Mouse (Mus musculus): Measurements from ENCODE around the gene Lst1. TPM values are rescaled to one million over a fixed set of nuclear protein-coding genes. Genes with fewer than 3 reads are reported as not detected.

Lst1 gene
- 21.0 and 28.7 TPM in 2 replicates for polyA plus RNA-seq (2012; rRNA removed)

GRCm38 (mm10) chr17:35187959-35188610, at the start of gene Lst1:
Lst1 (minus strand) TSS chr17:35188439.

DNA sequence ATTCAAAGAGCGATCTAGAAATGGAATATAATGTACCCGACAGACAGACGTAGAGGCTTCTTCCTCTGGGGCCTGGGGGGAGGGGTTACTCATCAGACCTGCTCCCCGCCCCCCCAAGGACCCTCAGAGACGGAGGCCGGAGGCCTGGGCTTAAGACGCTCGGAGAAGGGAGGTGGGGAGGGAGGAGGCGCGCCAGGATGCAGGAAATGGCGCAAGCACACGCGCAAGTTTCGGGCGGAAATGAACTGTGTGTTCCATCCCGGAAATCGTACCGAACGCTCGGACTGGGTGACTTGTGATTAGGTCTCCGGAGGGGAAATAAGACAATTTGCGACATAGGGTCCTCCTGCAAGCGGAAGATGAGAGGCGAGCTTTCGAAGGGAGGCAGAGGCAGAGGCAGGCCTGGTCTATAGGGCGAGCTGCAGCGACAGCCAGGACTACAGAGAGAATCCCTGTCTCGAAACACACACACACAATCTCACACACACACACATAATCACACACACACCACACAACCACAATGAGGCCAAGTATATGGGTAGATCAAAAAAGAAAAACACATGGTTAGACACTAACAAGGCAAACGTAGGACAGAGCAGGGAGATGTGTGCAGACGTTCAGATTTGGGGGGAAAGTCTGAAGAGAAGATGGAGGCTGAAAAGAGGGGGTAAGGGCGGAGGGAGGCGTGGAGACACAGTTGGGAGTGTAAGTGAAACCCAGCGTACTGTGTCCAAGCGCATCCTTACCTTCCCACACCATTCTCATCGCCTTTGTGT, 47.6 kb upstream of the Lst1 start, which contains the start of gene Nfkbil1:
TSS of gene Nfkbil1 (minus strand) at position 179 of the 776 bp plus-strand sequence.

GRCm38 (mm10) chr17:35233114-35233980, 45.1 kb upstream of the Lst1 start, which contains the start of gene Atp6v1g2:
Atp6v1g2 (plus strand) TSS chr17:35233660.

GRCm38 (mm10) chr17:35220156-35220952, 32.1 kb upstream of the Lst1 start, which contains the start of gene Gm16181:
Gm16181 (plus strand) TSS chr17:35220834.

DNA sequence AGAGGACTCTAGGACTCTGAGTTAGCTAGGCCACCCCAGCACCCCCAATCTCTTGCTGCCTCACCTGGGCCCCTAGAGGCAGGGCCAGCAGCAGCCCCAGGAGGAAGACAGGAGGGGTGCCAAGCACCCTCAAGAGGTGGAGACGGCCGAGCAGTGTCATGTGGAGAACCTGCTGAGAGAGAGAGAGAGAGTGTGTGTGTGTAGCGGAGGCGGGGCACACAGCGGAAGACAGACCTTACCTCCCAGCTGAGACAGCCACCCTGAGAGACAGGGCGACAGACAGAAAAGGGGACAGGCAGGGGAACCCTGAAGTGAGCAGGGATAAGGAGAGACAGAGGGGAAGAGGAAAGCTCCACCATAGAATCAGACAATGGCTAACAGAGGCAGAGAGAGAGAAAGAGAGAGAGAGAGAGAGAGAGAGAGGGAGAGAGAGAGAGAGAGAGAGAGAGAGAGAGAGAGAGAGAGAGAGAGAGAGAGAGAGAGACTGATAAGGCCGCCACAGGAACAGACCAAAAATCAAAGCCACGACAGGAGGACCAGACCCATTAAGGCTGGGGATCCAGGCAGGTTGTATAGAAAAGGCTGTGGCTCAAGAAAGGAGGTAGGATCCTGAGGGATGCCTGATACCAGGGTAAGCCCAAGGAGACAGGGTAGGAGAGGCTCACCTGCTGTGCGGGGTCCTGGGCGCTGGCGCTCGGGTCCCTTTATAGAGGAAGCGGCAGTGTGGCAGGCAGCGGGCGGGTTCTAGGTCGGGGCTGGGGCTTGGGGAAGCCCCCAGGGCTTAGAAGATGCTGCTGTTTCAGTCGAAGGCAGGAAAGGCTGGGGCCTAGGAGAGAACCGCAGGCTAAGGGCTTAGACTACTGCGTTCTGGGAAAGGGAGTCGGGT, 16.5 kb upstream of the Lst1 start, which contains the start of gene Lta:
TSS of gene Lta (minus strand) at position 858 of the 886 bp plus-strand sequence.

DNA sequence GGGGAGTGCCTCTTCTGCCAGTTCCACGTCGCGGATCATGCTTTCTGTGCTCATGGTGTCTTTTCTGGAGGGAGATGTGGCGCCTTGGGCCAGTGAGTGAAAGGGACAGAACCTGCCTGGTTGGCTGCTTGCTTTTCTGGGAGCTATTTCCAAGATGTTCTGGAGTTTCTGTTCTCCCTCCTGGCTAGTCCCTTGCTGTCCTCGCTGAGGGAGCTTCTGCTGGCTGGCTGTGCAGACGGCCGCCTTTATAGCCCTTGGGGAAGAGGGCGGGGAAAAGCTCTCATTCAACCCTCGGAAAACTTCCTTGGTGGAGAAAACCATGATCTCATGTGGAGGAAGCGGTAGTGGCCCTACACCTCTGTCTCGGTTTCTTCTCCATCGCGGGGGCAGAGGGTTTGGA, 13.5 kb upstream of the Lst1 start, which contains the start of gene Tnf:
TSS of gene Tnf (minus strand) at position 221 of the 400 bp plus-strand sequence.

DNA sequence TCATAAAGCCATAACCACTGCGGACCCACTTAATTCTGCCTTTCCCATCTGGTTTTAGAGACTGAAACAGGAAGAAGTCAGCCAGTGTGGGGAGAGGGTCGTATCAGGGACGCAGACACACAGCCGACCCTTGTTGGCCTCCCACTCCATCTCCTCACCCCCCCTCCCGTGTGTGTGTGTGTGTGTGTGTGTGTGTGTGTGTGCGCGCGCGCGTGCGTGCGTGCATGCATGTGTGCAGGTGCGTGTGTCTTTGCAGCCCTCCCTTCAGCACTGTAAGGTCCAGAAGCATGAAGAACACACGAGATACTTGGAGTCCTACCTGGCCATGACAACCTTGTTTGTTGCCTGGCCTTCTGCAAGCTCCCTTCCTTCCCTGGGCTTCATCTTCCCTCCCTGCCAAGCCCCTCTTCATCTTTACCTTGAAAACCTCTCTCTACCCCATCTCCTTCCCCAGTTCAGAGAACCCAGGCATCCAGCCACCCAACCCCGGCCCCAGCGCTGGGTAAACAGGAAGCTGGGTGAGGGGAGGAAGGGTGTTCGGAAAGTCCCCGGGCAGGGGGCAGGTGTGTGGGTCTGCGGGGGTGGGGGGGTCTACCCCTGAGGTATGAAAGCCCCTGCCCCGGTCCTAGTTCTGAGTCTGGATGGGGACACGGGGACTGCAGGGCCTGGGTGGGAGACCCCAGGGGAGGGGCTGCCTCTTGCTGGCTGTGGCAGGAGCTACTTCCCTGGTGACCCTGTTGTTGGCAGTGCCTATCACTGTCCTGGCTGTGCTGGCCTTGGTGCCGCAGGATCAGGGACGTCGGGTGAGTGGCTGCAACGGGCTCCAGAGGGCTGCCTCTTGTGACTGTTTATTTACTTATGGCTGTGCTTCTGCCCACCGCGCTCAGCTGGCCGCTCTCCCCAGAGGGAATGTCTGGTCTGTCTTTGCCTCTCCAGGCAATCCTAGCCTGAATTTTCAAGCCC, 5.9 kb upstream of the Lst1 start, which contains the start of gene Ltb:
TSS of gene Ltb (plus strand) at position 559 of the 963 bp plus-strand sequence.

GRCm38 (mm10) chr17:35175968-35176367, 12.3 kb downstream of the Lst1 start, which contains the start of gene Aif1:
Aif1 (minus strand) TSS chr17:35176068.

GRCm38 (mm10) chr17:35164568-35165450, 23.4 kb downstream of the Lst1 start, which contains the start of gene Prrc2a:
Prrc2a (minus strand) TSS chr17:35164897.

Other genes with a start within 250 kb of the Lst1 start
- gene Hspa1b, start 229.2 kb downstream of the Lst1 start, polyA plus RNA-seq (2012; rRNA removed) = 1.1 and 1.3 TPM in 2 replicates
- not detected in 2 replicates for gene Gm20481, start 218.5 kb downstream of the Lst1 start, polyA plus RNA-seq (2012; rRNA removed)
- gene Hspa1a, start 216.3 kb downstream of the Lst1 start, polyA plus RNA-seq (2012; rRNA removed) = 0.58 and 0.67 TPM in 2 replicates
- 0.02 TPM in 2 replicates for gene Hspa1l, start 215.7 kb downstream of the Lst1 start, polyA plus RNA-seq (2012; rRNA removed)
- gene Lsm2, start 206.6 kb downstream of the Lst1 start, polyA plus RNA-seq (2012; rRNA removed) = 106 and 129 TPM in 2 replicates
- gene Vars, start 187.5 kb downstream of the Lst1 start, polyA plus RNA-seq (2012; rRNA removed) = 58.0 and 65.7 TPM in 2 replicates
- 0.12 and 0.20 TPM in 2 replicates for gene Vwa7, start 171.9 kb downstream of the Lst1 start, polyA plus RNA-seq (2012; rRNA removed)
- gene Sapcd1, start 160.4 kb downstream of the Lst1 start, polyA plus RNA-seq (2012; rRNA removed) = 2.0 TPM in 2 replicates
- 3.3 and 4.1 TPM in 2 replicates for gene Msh5, start 141.7 kb downstream of the Lst1 start, polyA plus RNA-seq (2012; rRNA removed)
- gene Clic1, start 138.5 kb downstream of the Lst1 start, polyA plus RNA-seq (2012; rRNA removed) = 70.1 and 85.9 TPM in 2 replicates
- 11.1 and 13.5 TPM in 2 replicates for gene Ddah2, start 129.4 kb downstream of the Lst1 start, polyA plus RNA-seq (2012; rRNA removed)
- gene Ly6g6c, start 123.1 kb downstream of the Lst1 start, polyA plus RNA-seq (2012; rRNA removed) = 0.21 and 0.24 TPM in 2 replicates
- 1.8 and 2.7 TPM in 2 replicates for gene Mpig6b, start 122.3 kb downstream of the Lst1 start, polyA plus RNA-seq (2012; rRNA removed)
- 0.03 and 0.15 TPM in 2 replicates for gene Ly6g6e, start 111.5 kb downstream of the Lst1 start, polyA plus RNA-seq (2012; rRNA removed)
- 0.66 and 0.76 TPM in 2 replicates for gene Ly6g6d, start 110.4 kb downstream of the Lst1 start, polyA plus RNA-seq (2012; rRNA removed)
- 4.6 TPM in 2 replicates for gene Ly6g6f, start 102.8 kb downstream of the Lst1 start, polyA plus RNA-seq (2012; rRNA removed)
- gene Abhd16a, start 99.2 kb downstream of the Lst1 start, polyA plus RNA-seq (2012; rRNA removed) = 25.1 and 29.0 TPM in 2 replicates
- not detected in 2 replicates for gene Ly6g5c, start 80.2 kb downstream of the Lst1 start, polyA plus RNA-seq (2012; rRNA removed)
- 0.42 and 0.67 TPM in 2 replicates for gene Ly6g5b, start 73.0 kb downstream of the Lst1 start, polyA plus RNA-seq (2012; rRNA removed)
- gene Gpank1, start 67.0 kb downstream of the Lst1 start, polyA plus RNA-seq (2012; rRNA removed) = 9.1 and 10.2 TPM in 2 replicates
- gene Csnk2b, start 66.4 kb downstream of the Lst1 start, polyA plus RNA-seq (2012; rRNA removed) = 76.9 and 86.4 TPM in 2 replicates
- gene D17H6S53E, start 62.1 kb downstream of the Lst1 start, polyA plus RNA-seq (2012; rRNA removed) = 1.2 and 1.6 TPM in 2 replicates
- gene Apom, start 56.4 kb downstream of the Lst1 start, polyA plus RNA-seq (2012; rRNA removed) = 296 and 349 TPM in 2 replicates
- gene Bag6, start 53.3 kb downstream of the Lst1 start, polyA plus RNA-seq (2012; rRNA removed) = 40.6 and 45.5 TPM in 2 replicates
- 48.0 and 59.1 TPM in 2 replicates for gene Prrc2a, start 23.5 kb downstream of the Lst1 start, polyA plus RNA-seq (2012; rRNA removed)
- gene Aif1, start 12.4 kb downstream of the Lst1 start, polyA plus RNA-seq (2012; rRNA removed) = 9.0 and 9.2 TPM in 2 replicates
- 0.53 and 0.76 TPM in 2 replicates for gene Ltb, start 6.0 kb upstream of the Lst1 start, polyA plus RNA-seq (2012; rRNA removed)
- gene Tnf, start 13.6 kb upstream of the Lst1 start, polyA plus RNA-seq (2012; rRNA removed) = 0.33 and 0.48 TPM in 2 replicates
- gene Lta, start 16.9 kb upstream of the Lst1 start, polyA plus RNA-seq (2012; rRNA removed) = 0.03 and 0.09 TPM in 2 replicates
- gene Gm16181, start 32.4 kb upstream of the Lst1 start, polyA plus RNA-seq (2012; rRNA removed) = 0.10 TPM in 1 of 2 replicates, not detected in the other
- gene Atp6v1g2, start 45.2 kb upstream of the Lst1 start, polyA plus RNA-seq (2012; rRNA removed) = 1.6 and 1.7 TPM in 2 replicates
- 3.6 and 4.1 TPM in 2 replicates for gene Nfkbil1, start 47.4 kb upstream of the Lst1 start, polyA plus RNA-seq (2012; rRNA removed)
- 174 and 208 TPM in 2 replicates for gene Ddx39b, start 53.3 kb upstream of the Lst1 start, polyA plus RNA-seq (2012; rRNA removed)
- gene H2-D1, start 74.3 kb upstream of the Lst1 start, polyA plus RNA-seq (2012; rRNA removed) = 35.7 and 45.9 TPM in 2 replicates
- 0.50 and 0.63 TPM in 2 replicates for gene H2-Q1, start 132.0 kb upstream of the Lst1 start, polyA plus RNA-seq (2012; rRNA removed)
- 0.53 and 0.67 TPM in 2 replicates for gene H2-Q2, start 153.8 kb upstream of the Lst1 start, polyA plus RNA-seq (2012; rRNA removed)
- gene H2-Q4, start 191.2 kb upstream of the Lst1 start, polyA plus RNA-seq (2012; rRNA removed) = 6.6 and 6.8 TPM in 2 replicates
- gene H2-Q6, start 236.4 kb upstream of the Lst1 start, polyA plus RNA-seq (2012; rRNA removed) = 10.0 and 11.4 TPM in 2 replicates